Mouse (Mus musculus): ENCODE measurements around the gene Naa80.
A peak's percentile ranks its signal among the peaks of the same experiment; 100 is the strongest.

GRCm38 (mm10) chr9:107545602-107546001 is 33.1 kb upstream of the Naa80 start:
- TF ChIP-seq CTCF (IDR thresholded peaks at IDR 0.05; ENCODE audit: borderline replicate concordance, extremely low read depth, insufficient read depth, insufficient read length) = peak; percentile 94
- no peak for TF ChIP-seq POLR2A (IDR thresholded peaks at IDR 0.05; ENCODE audit: borderline replicate concordance, extremely low read depth, insufficient read depth, insufficient read length, poor library complexity, severe bottlenecking)

Measured in brain, embryonic 14.5 days (tissue).